Mouse (Mus musculus): ENCODE results near the gene Srpk1.

- TF ChIP-seq POLR2A (IDR thresholded peaks at IDR 0.05; ENCODE audit: borderline replicate concordance, insufficient read depth, low read length): no peak
- no peak for TF ChIP-seq CTCF (IDR thresholded peaks at IDR 0.05; ENCODE audit: borderline replicate concordance, insufficient read depth, low read depth, low read length)
Observed at GRCm38 (mm10) chr17:28565181-28565580, 57.3 kb downstream of the Srpk1 start.
